Mouse (Mus musculus): Measurements from ENCODE around the gene Cdc42ep2.

The Cdc42ep2 gene

GRCm38 (mm10) chr19:5874391-5874968 is 50.1 kb downstream of the Cdc42ep2 start:
- DNase-seq (ENCODE audit: low spot score in 2 of 2) = no peak

- DNase-seq (ENCODE audit: low spot score in 2 of 2) = no peak
These were observed 51.6 kb downstream of the Cdc42ep2 start for GRCm38 (mm10) chr19:5872931-5873556.

- DNase-seq (ENCODE audit: low spot score in 2 of 2) = no peak
These were observed 52.1 kb downstream of the Cdc42ep2 start for GRCm38 (mm10) chr19:5872528-5872927.

GRCm38 (mm10) chr19:5871683-5872082 is 52.9 kb downstream of the Cdc42ep2 start:
- no peak for DNase-seq (ENCODE audit: low spot score in 2 of 2)

GRCm38 (mm10) chr19:5871273-5871672 is 53.3 kb downstream of the Cdc42ep2 start:
- DNase-seq (ENCODE audit: low spot score in 2 of 2) = no peak

GRCm38 (mm10) chr19:5868096-5868495 is 56.5 kb downstream of the Cdc42ep2 start:
- no peak for DNase-seq (ENCODE audit: low spot score in 2 of 2)

Data from heart, adult 9 months (tissue).